Mouse (Mus musculus) neural tube, embryonic 11.5 days (tissue): Measurements from ENCODE around the gene Arpc2. TPM values are rescaled to one million over a fixed set of nuclear protein-coding genes. Genes with fewer than 3 reads are reported as not detected.

ENCODE experiments used
- ATAC-seq: fragments of 200-750 bp; cut with Nextera tagmentation; 2 replicates; pipeline ENCODE4 v1.8.0; 2017; ENCODE audit warnings: moderate number of reproducible peaks, mild to moderate bottlenecking, moderate TSS enrichment, moderate library complexity; ENCODE audit not compliant: insufficient read depth, low FRiP score, low TSS enrichment
- DNase-seq: peaks from one replicate; pipeline ENCODE4 v3.0.0-alpha.2; 2015; ENCODE audit warnings: low spot score
- H3K27ac ChIP-seq: fragments of 300-500 bp; sonication (generic); 2 replicates; pipeline ENCODE4 v1.5.1; 2014; ENCODE audit warnings: low read depth, mild to moderate bottlenecking, low read length
- H3K27me3 ChIP-seq: fragments of 300-500 bp; sonication (generic); 2 replicates; pipeline ENCODE4 v1.6.1; 2014; ENCODE audit warnings: mild to moderate bottlenecking, low read length, mixed read lengths; ENCODE audit not compliant: control insufficient read depth, insufficient read depth
- H3K36me3 ChIP-seq: fragments of 300-500 bp; sonication (generic); 2 replicates; pipeline ENCODE4 v1.6.1; 2014; ENCODE audit warnings: mild to moderate bottlenecking, low read length, moderate library complexity, mixed read lengths; ENCODE audit not compliant: control insufficient read depth, insufficient read depth
- H3K4me1 ChIP-seq: fragments of 300-500 bp; sonication (generic); 2 replicates; pipeline ENCODE4 v1.6.1; 2014; ENCODE audit warnings: low read length, mixed read lengths; ENCODE audit not compliant: control insufficient read depth, insufficient read depth
- H3K4me2 ChIP-seq: fragments of 300-500 bp; sonication (generic); 2 replicates; pipeline ENCODE4 v1.6.1; 2014; ENCODE audit warnings: low read depth, mild to moderate bottlenecking, moderate library complexity
- H3K4me3 ChIP-seq: fragments of 300-500 bp; sonication (generic); 2 replicates; pipeline ENCODE4 v1.5.1; 2014; ENCODE audit warnings: low read depth, low read length
- H3K9ac ChIP-seq: fragments of 300-500 bp; sonication (generic); 2 replicates; pipeline ENCODE4 v1.6.1; 2014; ENCODE audit warnings: mild to moderate bottlenecking, low read length
- H3K9me3 ChIP-seq: fragments of 300-500 bp; sonication (generic); 2 replicates; pipeline ENCODE4 v1.6.1; 2016; ENCODE audit warnings: low read length; ENCODE audit not compliant: control insufficient read depth
- WGBS: fragments of 180-500 bp; shearing (Covaris S2); extraction: QIAGEN DNeasy Blood & Tissue Kit; methylation state at CpG from one replicate; pipeline ENCODE4 v1.1.7; 2014; 5-methylcytosine and 5-hydroxymethylcytosine counted together
- polyA plus RNA-seq: library from polyadenylated mRNA; unstranded; fragments of >200 nt; fragmentation: Nextera tagmentation; extraction: Ambion mirVana; gene quantifications from 2 replicates; pipeline ENCODE4 v1.2.1, GENCODE M21; 2014

Gene Arpc2
- polyA plus RNA-seq, 1 experiment from 2014 or later, result 318 TPM

DNA sequence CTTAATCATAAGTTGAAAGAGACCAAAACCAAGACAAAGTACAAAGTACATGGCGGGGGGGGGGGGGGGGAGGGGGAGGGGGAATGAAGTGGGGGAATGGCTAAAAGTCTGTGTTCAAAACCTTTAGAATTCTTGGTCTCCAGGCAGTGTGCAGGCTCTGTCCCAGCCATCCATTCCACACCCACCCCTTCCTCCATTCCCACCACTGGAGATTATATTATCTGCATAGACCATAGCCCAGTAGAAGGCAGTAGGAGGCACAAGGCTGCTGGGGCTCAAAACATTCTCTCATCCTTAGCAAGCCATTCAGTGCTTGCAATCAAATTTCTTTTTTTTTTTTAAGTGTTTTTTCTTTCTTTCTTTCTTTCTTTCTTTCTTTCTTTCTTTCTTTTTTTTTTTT, 4.9 kb upstream of the Arpc2 start:
- H3K9me3 ChIP-seq, result no peaks in the 10 kb centered on the region
- no peak overlapping the region for H3K27ac ChIP-seq
- H3K27me3 ChIP-seq, result no peaks in the 10 kb centered on the region
- H3K9ac ChIP-seq, result no peak overlapping the region
- ATAC-seq, result no peak
- no peak for DNase-seq
- no peaks in the 10 kb centered on the region for H3K36me3 ChIP-seq
- H3K4me1 ChIP-seq, result no peaks in the 10 kb centered on the region
- WGBS, result 50% methylated on average over 1 of the region's 1 CpGs
- no peak overlapping the region for H3K4me3 ChIP-seq
- H3K4me2 ChIP-seq, result no peak overlapping the region

DNA sequence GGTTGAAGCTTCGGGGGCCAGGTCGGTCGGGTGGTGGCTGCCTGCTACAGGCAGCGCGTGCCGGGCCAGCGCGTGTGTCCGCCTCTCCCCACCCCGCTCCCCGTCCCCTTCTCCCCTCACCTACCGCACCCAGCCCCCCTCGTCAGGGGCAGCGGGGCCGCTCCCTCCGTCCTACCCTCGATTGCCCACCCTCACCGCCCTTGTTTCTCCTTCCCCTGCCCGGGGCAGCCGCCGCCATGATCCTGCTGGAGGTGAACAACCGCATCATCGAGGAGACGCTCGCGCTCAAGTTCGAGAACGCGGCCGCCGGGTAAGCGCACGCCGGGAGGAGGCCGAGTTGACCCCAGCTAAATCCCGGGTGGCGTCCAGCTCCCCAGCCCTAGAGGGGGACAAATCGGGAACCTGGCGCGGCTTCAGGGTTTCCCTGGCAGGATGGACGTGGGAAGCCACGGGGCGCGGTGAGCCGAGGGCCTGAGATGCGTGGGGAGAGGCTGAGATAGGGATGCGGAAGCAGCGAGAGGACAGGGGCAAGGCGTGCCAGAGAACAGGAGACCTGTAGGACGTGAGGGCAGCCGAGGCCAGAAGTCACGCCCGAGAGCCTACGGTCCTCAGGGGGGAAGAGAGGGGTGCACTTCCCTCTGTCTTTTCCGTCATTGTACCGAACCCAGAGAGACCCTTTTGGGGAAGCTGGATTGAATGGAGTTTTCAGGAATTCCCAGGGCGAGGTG, 870 bp downstream of the Arpc2 start:
- ATAC-seq, result peak; percentile 45
- WGBS, result under 1% methylated on average over 37 of the region's 57 CpGs

GRCm38 (mm10) chr1:74237671-74238070, 1.8 kb downstream of the Arpc2 start:
- Histone ChIP-seq H3K27ac (no peak overlapping the region), H3K9ac (peak overlapping the region; percentile 94)
- no peak for ATAC-seq

More for the DNA sequence above, 870 bp downstream of the Arpc2 start:
- no peaks in the 10 kb centered on the region for H3K9me3 ChIP-seq
- H3K27ac ChIP-seq, result peak overlapping the region; percentile 75
- no peak for DNase-seq
- H3K9ac ChIP-seq, result peak overlapping the region; percentile 94
- H3K4me3 ChIP-seq, result peak overlapping the region; percentile 98
- no peaks in the 10 kb centered on the region for H3K36me3 ChIP-seq
- H3K4me1 ChIP-seq, result peaks cover 23% of the 10 kb centered on the region; the same call in 1 of the 2 replicates
- no peaks in the 10 kb centered on the region for H3K27me3 ChIP-seq
- peak overlapping the region; percentile 78 for H3K4me2 ChIP-seq

DNA sequence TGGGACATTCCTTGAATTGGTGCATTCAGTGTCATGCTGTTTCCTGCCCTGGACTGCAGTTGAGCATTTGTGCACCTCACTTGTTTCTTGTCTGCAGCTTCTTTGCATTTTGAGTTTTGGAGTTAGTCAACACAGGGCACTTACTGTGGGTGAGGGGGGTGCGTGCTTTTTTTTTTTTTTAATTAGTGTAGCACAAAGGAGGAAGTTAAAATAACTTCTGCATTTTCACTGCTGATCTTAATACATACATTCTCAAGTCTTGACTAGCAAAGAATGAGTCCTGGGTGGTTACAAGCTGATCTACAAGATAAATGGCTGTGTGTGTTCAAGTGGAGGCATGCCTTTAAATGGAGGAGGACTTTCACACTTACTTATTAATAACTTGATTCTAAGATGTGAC, 2.3 kb downstream of the Arpc2 start:
- DNase-seq, result no peak

More at GRCm38 (mm10) chr1:74237671-74238070, 1.8 kb downstream of the Arpc2 start:
- no peaks in the 10 kb centered on the region for H3K9me3 ChIP-seq
- H3K4me1 ChIP-seq, result peaks cover 23% of the 10 kb centered on the region; the same call in 1 of the 2 replicates
- H3K27me3 ChIP-seq, result no peaks in the 10 kb centered on the region
- 48% methylated on average over 5 of the region's 5 CpGs for WGBS
- peak overlapping the region; percentile 98 for H3K4me3 ChIP-seq
- DNase-seq, result no peak
- peak overlapping the region; percentile 78 for H3K4me2 ChIP-seq
- H3K36me3 ChIP-seq, result no peaks in the 10 kb centered on the region

GRCm38 (mm10) chr1:74239162-74239561, 3.3 kb downstream of the Arpc2 start:
- H3K27me3 ChIP-seq, result no peaks in the 10 kb centered on the region
- WGBS, result 80% methylated on average over 7 of the region's 7 CpGs
- H3K36me3 ChIP-seq, result no peaks in the 10 kb centered on the region
- no peak overlapping the region for H3K9ac ChIP-seq
- no peak overlapping the region for H3K27ac ChIP-seq
- no peak overlapping the region for H3K4me3 ChIP-seq
- H3K4me2 ChIP-seq, result no peak overlapping the region
- DNase-seq (no peak), ATAC-seq (no peak)
- H3K4me1 ChIP-seq, result peaks cover 23% of the 10 kb centered on the region; the same call in 1 of the 2 replicates
- no peaks in the 10 kb centered on the region for H3K9me3 ChIP-seq

More for the DNA sequence above, 2.3 kb downstream of the Arpc2 start:
- Histone ChIP-seq H3K9ac (no peak overlapping the region), H3K4me2 (peak overlapping the region; percentile 78), H3K27ac (no peak overlapping the region), H3K9me3 (no peaks in the 10 kb centered on the region), H3K4me3 (peak overlapping the region; percentile 98), H3K27me3 (no peaks in the 10 kb centered on the region), H3K36me3 (no peaks in the 10 kb centered on the region), H3K4me1 (peaks cover 23% of the 10 kb centered on the region; the same call in 1 of the 2 replicates)
- WGBS, result 76% methylated on average over 1 of the region's 1 CpGs
- ATAC-seq, result no peak

DNA sequence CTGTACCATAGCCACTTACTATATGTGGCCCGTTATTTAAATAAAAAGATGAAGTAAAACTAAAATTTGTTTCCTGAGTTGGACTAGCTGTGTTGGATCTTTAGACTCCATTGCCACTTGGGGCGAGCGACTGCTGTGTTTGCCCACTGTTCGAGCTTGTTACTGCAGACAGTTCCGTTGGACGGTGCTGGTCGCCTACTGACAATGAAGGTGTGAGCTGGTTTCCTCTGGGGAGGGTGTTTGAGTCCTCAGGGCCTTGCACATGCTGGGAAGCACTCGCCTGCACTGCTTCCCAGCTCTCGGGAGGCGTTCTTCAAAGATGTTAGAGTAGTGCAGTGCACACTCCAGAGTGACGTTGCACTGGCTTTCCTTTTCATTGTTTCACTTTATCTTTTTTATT, 3.7 kb downstream of the Arpc2 start:
- Histone ChIP-seq H3K36me3 (no peaks in the 10 kb centered on the region), H3K9ac (no peak overlapping the region), H3K27ac (no peak overlapping the region), H3K27me3 (no peaks in the 10 kb centered on the region), H3K4me1 (peaks cover 23% of the 10 kb centered on the region; the same call in 1 of the 2 replicates), H3K4me3 (no peak overlapping the region), H3K4me2 (no peak overlapping the region), H3K9me3 (no peaks in the 10 kb centered on the region)
- no peak for ATAC-seq
- DNase-seq, result no peak
- 70% methylated on average over 11 of the region's 11 CpGs for WGBS

DNA sequence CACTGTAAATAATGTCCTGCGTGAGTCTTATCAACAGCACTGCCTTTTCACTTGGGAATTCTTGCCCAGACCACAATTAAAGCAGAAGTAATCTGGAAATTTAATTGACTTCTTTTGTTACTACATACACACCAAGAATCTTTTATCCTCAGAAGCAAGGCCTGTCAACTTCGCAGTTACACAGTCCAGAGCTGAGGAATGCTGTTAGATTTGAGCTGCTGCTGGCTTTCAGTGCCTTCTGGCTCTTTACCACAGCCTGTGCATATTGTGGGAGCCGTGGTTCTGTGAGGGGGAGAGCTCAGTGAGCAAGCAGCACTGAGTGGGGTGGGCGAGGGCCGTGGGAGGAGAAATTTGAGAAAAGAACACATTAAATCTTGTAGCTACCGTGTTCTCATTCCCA, 4.4 kb downstream of the Arpc2 start:
- no peaks in the 10 kb centered on the region for H3K9me3 ChIP-seq
- H3K36me3 ChIP-seq, result no peaks in the 10 kb centered on the region
- H3K9ac ChIP-seq, result no peak overlapping the region
- peaks cover 23% of the 10 kb centered on the region; the same call in 1 of the 2 replicates for H3K4me1 ChIP-seq
- DNase-seq (no peak), ATAC-seq (no peak)
- H3K27ac ChIP-seq, result no peak overlapping the region
- H3K27me3 ChIP-seq, result no peaks in the 10 kb centered on the region
- H3K4me3 ChIP-seq, result no peak overlapping the region
- H3K4me2 ChIP-seq, result no peak overlapping the region
- 82% methylated on average over 6 of the region's 6 CpGs for WGBS

GRCm38 (mm10) chr1:74240832-74241231, 4.9 kb downstream of the Arpc2 start:
- Histone ChIP-seq H3K4me3 (no peak overlapping the region), H3K36me3 (no peaks in the 10 kb centered on the region), H3K9ac (no peak overlapping the region), H3K27ac (no peak overlapping the region), H3K9me3 (no peaks in the 10 kb centered on the region), H3K4me1 (peaks cover 23% of the 10 kb centered on the region; the same call in 1 of the 2 replicates), H3K4me2 (no peak overlapping the region), H3K27me3 (no peaks in the 10 kb centered on the region)
- ATAC-seq, result no peak
- WGBS, result 95% methylated on average over 4 of the region's 4 CpGs
- no peak for DNase-seq

GRCm38 (mm10) chr1:74245525-74245924, 9.6 kb downstream of the Arpc2 start:
- H3K9ac ChIP-seq, result no peak overlapping the region
- no peak overlapping the region for H3K4me3 ChIP-seq
- H3K27me3 ChIP-seq, result no peaks in the 10 kb centered on the region
- no peaks in the 10 kb centered on the region for H3K9me3 ChIP-seq
- DNase-seq (no peak), ATAC-seq (no peak)
- no peak overlapping the region for H3K27ac ChIP-seq
- no peaks in the 10 kb centered on the region for H3K36me3 ChIP-seq
- no peaks in the 10 kb centered on the region for H3K4me1 ChIP-seq
- WGBS, result 81% methylated on average over 2 of the region's 2 CpGs
- no peak overlapping the region for H3K4me2 ChIP-seq
